Mouse (Mus musculus): ENCODE measurements at regions not wholly inside any gene's neighbourhood (a gene's known extent, or its start where the extent isn't known, plus 50 kb on each side); places are given as distances from the start of the nearest gene placed in this dataset.

GRCm38 (mm10) chr11:111843728-111844258, 777.8 kb downstream of the Kcnj2 start:
- Histone ChIP-seq H3K4me3 (replicated peaks) (no peak overlapping the region), H3K4me1 (replicated peaks) (no peaks in the 10 kb centered on the region), H3K36me3 (replicated peaks) (no peaks in the 10 kb centered on the region), H3K27me3 (no peaks in the 10 kb centered on the region), H3K4me2 (no peak overlapping the region), H3K9ac (no peak overlapping the region), H3K9me3 (replicated peaks) (no peaks in the 10 kb centered on the region), H3K27ac (replicated peaks) (no peak overlapping the region)
- ATAC-seq (ENCODE audit: insufficient read depth) = no peak
- WGBS (ENCODE audit: insufficient replicate concordance) = 41% methylated on average over 4 of the region's 4 CpGs

GRCm38 (mm10) chr11:111844382-111845027, 778.5 kb downstream of the Kcnj2 start:
- 35% methylated on average over 7 of the region's 7 CpGs for WGBS (ENCODE audit: insufficient replicate concordance)

DNA sequence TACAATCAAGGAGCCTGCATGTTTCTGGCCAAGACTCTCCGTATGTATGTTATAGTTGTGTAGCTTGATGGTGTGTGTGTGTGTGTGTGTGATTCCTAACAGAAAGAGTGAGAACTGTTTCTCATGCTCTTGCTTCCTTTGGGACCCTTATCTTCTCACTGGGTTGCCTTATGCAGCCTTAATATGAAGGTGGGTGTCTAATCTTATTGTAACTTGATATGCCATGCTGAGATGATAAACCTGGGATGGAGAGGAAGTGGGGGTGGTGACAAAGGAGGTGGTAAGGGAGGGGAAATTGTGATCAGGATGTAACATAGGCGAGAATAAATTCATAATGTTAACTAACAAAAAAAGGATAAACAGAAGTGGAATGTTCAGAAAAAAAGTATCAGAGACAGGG, 791.3 kb downstream of the Kcnj2 start:
- Histone ChIP-seq H3K9ac (no peak overlapping the region), H3K4me2 (no peak overlapping the region), H3K4me3 (replicated peaks) (no peak overlapping the region), H3K27me3 (no peaks in the 10 kb centered on the region), H3K4me1 (replicated peaks) (no peaks in the 10 kb centered on the region), H3K27ac (replicated peaks) (no peak overlapping the region), H3K9me3 (replicated peaks) (no peaks in the 10 kb centered on the region), H3K36me3 (replicated peaks) (no peaks in the 10 kb centered on the region)
- ATAC-seq (ENCODE audit: insufficient read depth) = no peak
- 46% methylated on average over 2 of the region's 2 CpGs for WGBS (ENCODE audit: insufficient replicate concordance)

More at GRCm38 (mm10) chr11:111844382-111845027, 778.5 kb downstream of the Kcnj2 start:
- Histone ChIP-seq H3K27ac (replicated peaks) (no peak overlapping the region), H3K4me3 (replicated peaks) (no peak overlapping the region), H3K9ac (no peak overlapping the region), H3K4me1 (replicated peaks) (no peaks in the 10 kb centered on the region), H3K4me2 (no peak overlapping the region), H3K36me3 (replicated peaks) (no peaks in the 10 kb centered on the region), H3K27me3 (no peaks in the 10 kb centered on the region), H3K9me3 (replicated peaks) (no peaks in the 10 kb centered on the region)
- no peak for ATAC-seq (ENCODE audit: insufficient read depth)

DNA sequence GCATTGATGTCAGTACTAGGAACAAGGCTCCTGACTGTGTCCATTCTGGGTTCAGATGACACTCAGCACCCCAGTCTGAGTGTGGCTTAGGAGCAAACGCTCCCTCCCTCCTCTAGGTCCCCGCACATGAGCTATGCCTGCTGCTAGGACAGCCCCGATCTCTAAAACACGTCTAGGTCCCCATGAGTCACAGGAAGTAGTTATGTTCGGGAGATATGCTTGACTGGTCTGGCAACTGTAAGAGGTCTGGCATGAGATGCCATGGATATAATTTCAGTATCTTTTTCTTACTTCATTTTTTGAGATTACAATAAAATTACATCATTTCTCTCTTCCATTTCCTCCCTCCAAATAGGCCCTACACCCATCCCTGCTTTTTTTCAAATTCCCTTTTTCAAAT, 792.1 kb downstream of the Kcnj2 start:
- WGBS (ENCODE audit: insufficient replicate concordance) = 40% methylated on average over 5 of the region's 5 CpGs
- H3K4me1 ChIP-seq (replicated peaks) = no peaks in the 10 kb centered on the region
- H3K36me3 ChIP-seq (replicated peaks) = no peaks in the 10 kb centered on the region
- no peak for ATAC-seq (ENCODE audit: insufficient read depth)
- no peak overlapping the region for H3K4me2 ChIP-seq
- H3K27ac ChIP-seq (replicated peaks) = no peak overlapping the region
- H3K27me3 ChIP-seq = no peaks in the 10 kb centered on the region
- H3K9ac ChIP-seq = no peak overlapping the region
- H3K9me3 ChIP-seq (replicated peaks) = no peaks in the 10 kb centered on the region
- H3K4me3 ChIP-seq (replicated peaks) = no peak overlapping the region

GRCm38 (mm10) chr11:111865143-111865542, 799.2 kb downstream of the Kcnj2 start:
- Histone ChIP-seq H3K36me3 (replicated peaks) (no peaks in the 10 kb centered on the region), H3K4me1 (replicated peaks) (no peaks in the 10 kb centered on the region), H3K27ac (replicated peaks) (no peak overlapping the region), H3K4me3 (replicated peaks) (no peak overlapping the region), H3K9ac (no peak overlapping the region), H3K4me2 (no peak overlapping the region), H3K27me3 (no peaks in the 10 kb centered on the region), H3K9me3 (replicated peaks) (no peaks in the 10 kb centered on the region)
- 48% methylated on average over 1 of the region's 1 CpGs for WGBS (ENCODE audit: insufficient replicate concordance)
- no peak for ATAC-seq (ENCODE audit: insufficient read depth)

- ATAC-seq (ENCODE audit: insufficient read depth) = no peak
- no peak overlapping the region for H3K4me3 ChIP-seq (replicated peaks)
- no peak overlapping the region for H3K9ac ChIP-seq
- no peaks in the 10 kb centered on the region for H3K27me3 ChIP-seq
- H3K4me1 ChIP-seq (replicated peaks) = no peaks in the 10 kb centered on the region
- no peak overlapping the region for H3K4me2 ChIP-seq
- no peak overlapping the region for H3K27ac ChIP-seq (replicated peaks)
- no peaks in the 10 kb centered on the region for H3K36me3 ChIP-seq (replicated peaks)
- no peaks in the 10 kb centered on the region for H3K9me3 ChIP-seq (replicated peaks)
- 63% methylated on average over 4 of the region's 4 CpGs for WGBS (ENCODE audit: insufficient replicate concordance)
Measured at GRCm38 (mm10) chr11:111875406-111875805, 809.4 kb downstream of the Kcnj2 start.

GRCm38 (mm10) chr11:111880146-111880545, 814.2 kb downstream of the Kcnj2 start:
- no peak for ATAC-seq (ENCODE audit: insufficient read depth)
- H3K36me3 ChIP-seq (replicated peaks) = no peaks in the 10 kb centered on the region
- 63% methylated on average over 6 of the region's 6 CpGs for WGBS (ENCODE audit: insufficient replicate concordance)

GRCm38 (mm10) chr11:111890026-111890425, 824.1 kb downstream of the Kcnj2 start:
- H3K27me3 ChIP-seq = no peaks in the 10 kb centered on the region
- H3K9ac ChIP-seq = no peak overlapping the region
- H3K36me3 ChIP-seq (replicated peaks) = no peaks in the 10 kb centered on the region
- 57% methylated on average over 3 of the region's 3 CpGs for WGBS (ENCODE audit: insufficient replicate concordance)
- no peak for ATAC-seq (ENCODE audit: insufficient read depth)
- no peak overlapping the region for H3K4me2 ChIP-seq
- H3K4me3 ChIP-seq (replicated peaks) = no peak overlapping the region
- H3K4me1 ChIP-seq (replicated peaks) = no peaks in the 10 kb centered on the region
- H3K27ac ChIP-seq (replicated peaks) = no peak overlapping the region
- H3K9me3 ChIP-seq (replicated peaks) = no peaks in the 10 kb centered on the region

More at GRCm38 (mm10) chr11:111880146-111880545, 814.2 kb downstream of the Kcnj2 start:
- no peak overlapping the region for H3K4me2 ChIP-seq
- no peak overlapping the region for H3K9ac ChIP-seq
- no peaks in the 10 kb centered on the region for H3K27me3 ChIP-seq
- no peaks in the 10 kb centered on the region for H3K9me3 ChIP-seq (replicated peaks)
- no peak overlapping the region for H3K27ac ChIP-seq (replicated peaks)
- no peaks in the 10 kb centered on the region for H3K4me1 ChIP-seq (replicated peaks)
- no peak overlapping the region for H3K4me3 ChIP-seq (replicated peaks)

- no peaks in the 10 kb centered on the region for H3K4me1 ChIP-seq (replicated peaks)
- WGBS (ENCODE audit: insufficient replicate concordance) = 55% methylated on average over 8 of the region's 8 CpGs
Measured at GRCm38 (mm10) chr11:111893861-111894260, 827.9 kb downstream of the Kcnj2 start.

DNA sequence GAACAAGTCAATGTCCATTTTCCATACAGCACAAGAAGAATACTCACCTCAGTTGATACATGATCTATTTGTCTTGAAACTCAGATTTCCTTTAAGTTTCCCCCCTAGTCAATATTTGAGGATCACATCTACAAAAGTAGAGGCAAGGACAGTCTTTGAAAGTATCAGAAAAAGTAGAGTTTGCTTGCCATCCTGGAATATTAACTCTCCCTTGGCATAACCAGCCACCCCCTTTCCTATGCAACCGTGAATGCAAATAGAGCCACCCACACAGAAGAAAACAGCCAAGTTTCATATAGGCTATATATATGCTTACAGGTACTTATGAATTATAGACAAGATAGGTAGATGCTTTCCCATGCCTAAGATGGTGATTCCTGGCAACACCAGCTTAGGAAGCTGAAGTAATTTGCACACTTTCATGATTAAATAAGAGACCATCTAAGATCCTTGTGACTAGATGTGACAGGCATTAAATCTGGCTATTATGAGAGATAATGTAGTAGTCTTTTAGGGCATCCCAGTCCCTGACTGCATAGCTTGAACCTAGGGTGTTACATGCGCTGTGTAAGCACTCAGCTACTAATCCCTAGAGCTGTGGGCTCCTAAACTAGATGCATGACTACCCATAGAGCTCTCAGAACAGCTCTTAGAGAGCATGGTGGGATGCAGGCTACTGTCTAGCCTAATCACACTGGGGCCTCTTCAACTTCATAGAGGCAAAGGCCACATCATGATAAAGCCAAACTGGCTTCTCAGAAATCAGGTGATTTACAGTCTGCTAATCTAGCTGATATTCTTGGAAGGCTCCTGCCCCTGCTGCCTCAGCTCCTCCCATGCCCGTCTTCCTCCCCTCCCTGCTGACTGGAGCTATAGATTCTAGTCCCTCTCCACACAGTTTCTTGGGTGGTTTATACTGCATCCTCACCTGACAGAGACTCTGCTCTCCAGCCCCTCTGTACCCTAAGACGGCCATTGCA, 829.5 kb downstream of the Kcnj2 start:
- no peak for ATAC-seq (ENCODE audit: insufficient read depth)
- H3K9ac ChIP-seq = no peak overlapping the region
- no peaks in the 10 kb centered on the region for H3K4me1 ChIP-seq (replicated peaks)
- no peaks in the 10 kb centered on the region for H3K9me3 ChIP-seq (replicated peaks)
- no peak overlapping the region for H3K4me3 ChIP-seq (replicated peaks)
- H3K4me2 ChIP-seq = no peak overlapping the region
- no peaks in the 10 kb centered on the region for H3K27me3 ChIP-seq
- no peak overlapping the region for H3K27ac ChIP-seq (replicated peaks)
- WGBS (ENCODE audit: insufficient replicate concordance) = 48% methylated on average over 4 of the region's 4 CpGs
- no peaks in the 10 kb centered on the region for H3K36me3 ChIP-seq (replicated peaks)

More at GRCm38 (mm10) chr11:111893861-111894260, 827.9 kb downstream of the Kcnj2 start:
- Histone ChIP-seq H3K9me3 (replicated peaks) (no peaks in the 10 kb centered on the region), H3K27ac (replicated peaks) (no peak overlapping the region), H3K36me3 (replicated peaks) (no peaks in the 10 kb centered on the region), H3K4me2 (no peak overlapping the region), H3K9ac (no peak overlapping the region), H3K27me3 (no peaks in the 10 kb centered on the region), H3K4me3 (replicated peaks) (no peak overlapping the region)
- ATAC-seq (ENCODE audit: insufficient read depth) = no peak

DNA sequence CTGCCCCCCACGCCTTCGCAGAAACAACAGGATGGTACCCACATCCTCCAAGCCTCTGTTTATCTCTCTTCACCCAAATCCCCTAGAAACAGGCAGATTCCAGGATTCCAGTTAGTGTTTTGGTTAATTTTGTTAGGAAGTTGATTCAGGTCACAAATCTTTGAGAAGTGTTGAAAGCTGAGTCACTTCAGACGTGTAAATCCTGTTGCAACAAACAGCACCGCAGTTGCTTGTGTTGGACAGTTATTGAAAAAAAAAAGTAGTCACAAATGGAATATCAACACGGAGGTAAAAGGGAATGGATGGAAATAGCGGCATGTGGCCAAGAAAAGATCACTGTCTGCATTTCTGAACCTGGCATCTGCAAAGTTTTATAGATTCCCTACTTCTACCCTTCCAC, 831.0 kb downstream of the Kcnj2 start:
- ATAC-seq (ENCODE audit: insufficient read depth) = no peak
- Histone ChIP-seq H3K4me1 (replicated peaks) (no peaks in the 10 kb centered on the region), H3K4me3 (replicated peaks) (no peak overlapping the region), H3K4me2 (no peak overlapping the region), H3K9me3 (replicated peaks) (no peaks in the 10 kb centered on the region), H3K36me3 (replicated peaks) (no peaks in the 10 kb centered on the region), H3K27me3 (no peaks in the 10 kb centered on the region), H3K9ac (no peak overlapping the region), H3K27ac (replicated peaks) (no peak overlapping the region)
- whole genome bisulfite sequencing (ENCODE audit: insufficient replicate concordance) = 65% methylated on average over 6 of the region's 6 CpGs
